Mouse (Mus musculus): ENCODE results near the gene Sap18b. TPM values are rescaled to one million over a fixed set of nuclear protein-coding genes. Genes with fewer than 3 reads are reported as not detected.

The Sap18b gene
- total and polyA plus RNA-seq, 3 experiments, result 27.5 to 183 (median 178) TPM

Other genes starting within 250 kb of the Sap18b start
- gene Prss54, start 249.0 kb upstream of the Sap18b start, total RNA-seq (2021), result not detected
- gene Prss54, start 249.0 kb upstream of the Sap18b start, polyA plus RNA-seq (2012; rRNA removed), result not detected in 2 replicates
- gene Gins3, start 191.9 kb upstream of the Sap18b start, total RNA-seq (2021), result 1 to 10 TPM; 2.0 to 2.8 TPM
- gene Gins3, start 191.9 kb upstream of the Sap18b start, polyA plus RNA-seq (2012; rRNA removed), result 1.2 and 1.7 TPM in 2 replicates
- gene Ndrg4, start 148.4 kb upstream of the Sap18b start, total RNA-seq (2021), result 10 to 100 TPM; 18.5 to 30.1 TPM
- 81.1 and 101 TPM in 2 replicates for gene Ndrg4, start 148.4 kb upstream of the Sap18b start, polyA plus RNA-seq (2012; rRNA removed)
- gene Setd6, start 109.5 kb upstream of the Sap18b start, total RNA-seq (2021), result 10 to 100 TPM; 28.9 to 39.7 TPM
- 15.3 and 16.3 TPM in 2 replicates for gene Setd6, start 109.5 kb upstream of the Sap18b start, polyA plus RNA-seq (2012; rRNA removed)
- gene Cnot1, start 17.9 kb upstream of the Sap18b start, total RNA-seq (2021), result 100 to 1,000 TPM; 113 to 193 TPM
- gene Cnot1, start 17.9 kb upstream of the Sap18b start, polyA plus RNA-seq (2012; rRNA removed), result 27.6 and 52.4 TPM in 2 replicates
- 10 to 100 TPM; 16.8 to 20.8 TPM for gene Slc38a7, start 28.2 kb downstream of the Sap18b start, total RNA-seq (2021)
- 26.7 and 34.1 TPM in 2 replicates for gene Slc38a7, start 28.2 kb downstream of the Sap18b start, polyA plus RNA-seq (2012; rRNA removed)
- 100 to 1,000 TPM; 131 to 140 TPM for gene Got2, start 63.2 kb downstream of the Sap18b start, total RNA-seq (2021)
- 105 and 111 TPM in 2 replicates for gene Got2, start 63.2 kb downstream of the Sap18b start, polyA plus RNA-seq (2012; rRNA removed)